Mouse (Mus musculus) G1E (cell line): ENCODE data around the gene Gm42791. TPM values are rescaled to one million over a fixed set of nuclear protein-coding genes. Genes with fewer than 3 reads are reported as not detected.

ENCODE experiments used
- ATAC-seq: 2 replicates; pipeline ENCODE4 v1.8.0; 2016; ENCODE audit warnings: mild to moderate bottlenecking; ENCODE audit not compliant: insufficient number of reproducible peaks, poor library complexity, low FRiP score, severe bottlenecking; ENCODE audit errors: extremely low read depth
- DNase-seq: peaks from one replicate; pipeline ENCODE4 v3.0.0; 2012; ENCODE audit warnings: low spot score
- H3K27me3 ChIP-seq: 2 replicates; pipeline ENCODE4 v1.6.1; 2012; ENCODE audit warnings: mild to moderate bottlenecking, low read length, inconsistent platforms; ENCODE audit not compliant: insufficient read depth
- H3K36me3 ChIP-seq: replicated peaks from 2 replicates; pipeline ENCODE3; 2012; ENCODE audit warnings: mild to moderate bottlenecking, inconsistent platforms
- H3K4me1 ChIP-seq: 2 replicates; pipeline ENCODE4 v1.6.1; 2012; ENCODE audit warnings: low read depth, low read length, inconsistent platforms, mixed read lengths; ENCODE audit not compliant: insufficient read depth
- H3K4me3 ChIP-seq: 2 replicates; pipeline ENCODE4 v1.5.1; 2012; ENCODE audit warnings: low read depth, mild to moderate bottlenecking, inconsistent platforms, low read length, moderate library complexity, mixed read lengths
- H3K9me3 ChIP-seq: replicated peaks from 2 replicates; pipeline ENCODE4 v1.6.1; 2012; ENCODE audit warnings: inconsistent platforms
- CTCF ChIP-seq: IDR thresholded peaks from 2 replicates; pipeline ENCODE4 v1.5.1; 2012; ENCODE audit warnings: low read depth, low read length, inconsistent platforms, mixed read lengths
- GATA1 ChIP-seq: IDR thresholded peaks from 2 replicates; pipeline ENCODE4 v1.6.1; 2012; ENCODE audit warnings: borderline replicate concordance, low read length, inconsistent platforms, mixed read lengths
- GATA2 ChIP-seq: IDR thresholded peaks from 2 replicates; pipeline ENCODE4 v1.6.1; 2012; ENCODE audit warnings: low read depth, low read length, inconsistent platforms, borderline replicate concordance
- POLR2AphosphoS5 ChIP-seq: IDR thresholded peaks from 2 replicates; pipeline ENCODE4 v1.6.1; 2012; ENCODE audit warnings: low read depth, low read length, inconsistent platforms; ENCODE audit not compliant: insufficient replicate concordance
- TAL1 ChIP-seq: conservative IDR thresholded peaks from 2 replicates; pipeline ENCODE4 v1.6.1; 2012; ENCODE audit warnings: low read depth, low read length, inconsistent platforms, mixed read lengths
- polyA plus RNA-seq: library from polyadenylated mRNA; stranded (reverse); fragments of >175 nt; gene quantifications from 2 replicates; pipeline ENCODE4 v1.2.3, GENCODE M21; 2012
- total RNA-seq, 2 experiments: library from RNA; stranded (forward) in 1 of 2; stranded (reverse) in 1 of 2; fragments of 200-1000 nt in 1 of 2; fragments of >200 nt in 1 of 2; fragmentation: Nextera tagmentation in 1 of 2; gene quantifications; 2 replicates each; pipeline ENCODE4 v1.2.3; 2014 to 2017

The Gm42791 gene
- total and polyA plus RNA-seq, 3 experiments: not detected

GRCm38 (mm10) chr5:148908191-148909056 lies 86.5 kb downstream of the Gm42791 start:
- no peaks in the 10 kb centered on the region for H3K4me1 ChIP-seq
- H3K4me3 ChIP-seq: no peak overlapping the region
- no peaks in the 10 kb centered on the region for H3K27me3 ChIP-seq
- DNase-seq (no peak), ATAC-seq (no peak)
- TF ChIP-seq CTCF (no peak), GATA2 (no peak)
- H3K36me3 ChIP-seq: no peaks in the 10 kb centered on the region
- H3K9me3 ChIP-seq: peaks cover 67% of the 10 kb centered on the region

GRCm38 (mm10) chr5:148906305-148906704 lies 88.6 kb downstream of the Gm42791 start:
- no peak for DNase-seq
- no peak for TF ChIP-seq GATA1
- no peak for TF ChIP-seq CTCF
- no peak for TF ChIP-seq GATA2
- TF ChIP-seq POLR2AphosphoS5: no peak
- no peak for TF ChIP-seq TAL1
- Histone ChIP-seq H3K4me3 (no peak overlapping the region), H3K27me3 (no peaks in the 10 kb centered on the region), H3K4me1 (no peaks in the 10 kb centered on the region), H3K36me3 (no peaks in the 10 kb centered on the region), H3K9me3 (peaks cover 59% of the 10 kb centered on the region)
- ATAC-seq: no peak

GRCm38 (mm10) chr5:148904846-148905245 lies 90.1 kb downstream of the Gm42791 start:
- ATAC-seq (no peak), DNase-seq (no peak)
- Histone ChIP-seq H3K36me3 (no peaks in the 10 kb centered on the region), H3K4me3 (no peak overlapping the region), H3K27me3 (no peaks in the 10 kb centered on the region), H3K4me1 (no peaks in the 10 kb centered on the region), H3K9me3 (peaks cover 60% of the 10 kb centered on the region)
- no peak for TF ChIP-seq GATA1
- no peak for TF ChIP-seq POLR2AphosphoS5
- no peak for TF ChIP-seq CTCF
- TF ChIP-seq GATA2: no peak
- TF ChIP-seq TAL1: no peak

- H3K4me1 ChIP-seq: no peaks in the 10 kb centered on the region
- peaks cover 65% of the 10 kb centered on the region for H3K9me3 ChIP-seq
- H3K27me3 ChIP-seq: no peaks in the 10 kb centered on the region
- DNase-seq (no peak), ATAC-seq (no peak)
- H3K4me3 ChIP-seq: no peak overlapping the region
- no peak for TF ChIP-seq CTCF
- TF ChIP-seq TAL1: no peak
- no peak for TF ChIP-seq POLR2AphosphoS5
- TF ChIP-seq GATA2: no peak
- no peak for TF ChIP-seq GATA1
- H3K36me3 ChIP-seq: no peaks in the 10 kb centered on the region
Observed at GRCm38 (mm10) chr5:148899361-148899760, 95.6 kb downstream of the Gm42791 start.

GRCm38 (mm10) chr5:148897941-148898417 lies 97.0 kb downstream of the Gm42791 start:
- DNase-seq (no peak), ATAC-seq (no peak)
- H3K9me3 ChIP-seq: peaks cover 70% of the 10 kb centered on the region
- H3K4me1 ChIP-seq: no peaks in the 10 kb centered on the region
- H3K27me3 ChIP-seq: no peaks in the 10 kb centered on the region
- no peak for TF ChIP-seq POLR2AphosphoS5
- no peak for TF ChIP-seq CTCF
- TF ChIP-seq GATA1: no peak
- no peak for TF ChIP-seq TAL1
- TF ChIP-seq GATA2: no peak
- H3K36me3 ChIP-seq: no peaks in the 10 kb centered on the region
- H3K4me3 ChIP-seq: 0 out of 2 replicates have a peak overlapping the region, but pooled peaks have one; percentile 13

GRCm38 (mm10) chr5:148897069-148897702 lies 97.8 kb downstream of the Gm42791 start:
- H3K9me3 ChIP-seq: peaks cover 74% of the 10 kb centered on the region
- no peak overlapping the region for H3K4me3 ChIP-seq
- ATAC-seq (no peak), DNase-seq (no peak)
- no peaks in the 10 kb centered on the region for H3K4me1 ChIP-seq
- H3K27me3 ChIP-seq: no peaks in the 10 kb centered on the region
- TF ChIP-seq POLR2AphosphoS5 (no peak), GATA1 (no peak)
- H3K36me3 ChIP-seq: no peaks in the 10 kb centered on the region
